Mouse (Mus musculus): ENCODE data around the gene Fam8a1. TPM values are rescaled to one million over a fixed set of nuclear protein-coding genes. Genes with fewer than 3 reads are reported as not detected.

The Fam8a1 gene
- 11.7 and 19.3 TPM in 2 replicates for total RNA-seq (2023)

GRCm38 (mm10) chr13:46669048-46669619 is at the start of gene Fam8a1:
Gene Fam8a1 (plus strand): TSS chr13:46669522.

Other genes with a start within 250 kb of the Fam8a1 start
- 51.5 and 57.5 TPM in 2 replicates for gene Cap2, start 167.7 kb upstream of the Fam8a1 start, total RNA-seq (2023)
- gene Nup153, start 58.4 kb downstream of the Fam8a1 start, total RNA-seq (2023): 121 and 158 TPM in 2 replicates